Mouse (Mus musculus): ENCODE data around the gene Snd1.

Gene Snd1

GRCm38 (mm10) chr6:28537851-28538527, 63.0 kb downstream of the Snd1 start:
- in situ Hi-C loops (cut with MboI, MseI), result no loop called here

GRCm38 (mm10) chr6:28542298-28542701, 67.4 kb downstream of the Snd1 start:
- in situ Hi-C loops (cut with MboI, MseI), result no loop called here

- in situ Hi-C loops (cut with MboI, MseI), result no loop called here
Observed at GRCm38 (mm10) chr6:28546943-28547342, 72.0 kb downstream of the Snd1 start.

GRCm38 (mm10) chr6:28549374-28549773, 74.4 kb downstream of the Snd1 start:
- in situ Hi-C loops (cut with MboI, MseI), result no loop called here

GRCm38 (mm10) chr6:28550255-28551004, 75.5 kb downstream of the Snd1 start:
- in situ Hi-C loops (cut with MboI, MseI), result no loop called here

GRCm38 (mm10) chr6:28554470-28554869, 79.5 kb downstream of the Snd1 start:
- in situ Hi-C loops (cut with MboI, MseI), result no loop called here

GRCm38 (mm10) chr6:28555002-28555401, 80.1 kb downstream of the Snd1 start:
- in situ Hi-C loops (cut with MboI, MseI), result loop anchor here (5.0 kb wide), 1 partner anchor 38 kb away; no protein-coding TSS in a partner anchor

- in situ Hi-C loops (cut with MboI, MseI), result loop anchor here (5.0 kb wide), 1 partner anchor 38 kb away; no protein-coding TSS in a partner anchor
Observed at GRCm38 (mm10) chr6:28555428-28555827, 80.5 kb downstream of the Snd1 start.

- in situ Hi-C loops (cut with MboI, MseI), result loop anchor here (5.0 kb wide), 1 partner anchor 40 kb away; no protein-coding TSS in a partner anchor
Observed at GRCm38 (mm10) chr6:28557728-28558127, 82.8 kb downstream of the Snd1 start.

GRCm38 (mm10) chr6:28559419-28559818, 84.5 kb downstream of the Snd1 start:
- in situ Hi-C loops (cut with MboI, MseI), result loop anchor here (5.0 kb wide), 1 partner anchor 42 kb away; no protein-coding TSS in a partner anchor

- in situ Hi-C loops (cut with MboI, MseI), result no loop called here
Observed at GRCm38 (mm10) chr6:28561291-28561995, 86.5 kb downstream of the Snd1 start.

- in situ Hi-C loops (cut with MboI, MseI), result no loop called here
Observed at GRCm38 (mm10) chr6:28562323-28563044, 87.5 kb downstream of the Snd1 start.

- in situ Hi-C loops (cut with MboI, MseI), result no loop called here
Observed at GRCm38 (mm10) chr6:28567978-28568377, 93.0 kb downstream of the Snd1 start.

GRCm38 (mm10) chr6:28571946-28572345, 97.0 kb downstream of the Snd1 start:
- in situ Hi-C loops (cut with MboI, MseI), result loop anchor here (5.0 kb wide), 1 partner anchor 55 kb away; no protein-coding TSS in a partner anchor

- in situ Hi-C loops (cut with MboI, MseI), result loop anchor here (5.0 kb wide), 1 partner anchor 54 kb away; no protein-coding TSS in a partner anchor
Observed at GRCm38 (mm10) chr6:28572991-28573759, 98.2 kb downstream of the Snd1 start.

GRCm38 (mm10) chr6:28576356-28577264, 101.7 kb downstream of the Snd1 start:
- in situ Hi-C loops (cut with MboI, MseI), result no loop called here

- in situ Hi-C loops (cut with MboI, MseI), result no loop called here
Observed at GRCm38 (mm10) chr6:28582847-28583246, 107.9 kb downstream of the Snd1 start.

- in situ Hi-C loops (cut with MboI, MseI), result no loop called here
Observed at GRCm38 (mm10) chr6:28583399-28583798, 108.5 kb downstream of the Snd1 start.

- in situ Hi-C loops (cut with MboI, MseI), result no loop called here
Observed at GRCm38 (mm10) chr6:28586806-28587205, 111.9 kb downstream of the Snd1 start.

Data from regulatory T cell (primary cell).